Mouse (Mus musculus): ENCODE results near the gene Cmah.

- no peak for TF ChIP-seq POLR2A (IDR thresholded peaks at IDR 0.05; ENCODE audit: borderline replicate concordance, extremely low read depth, low read depth, low read length)
- TF ChIP-seq CTCF (IDR thresholded peaks at IDR 0.05; ENCODE audit: insufficient read depth, low read length) = no peak
Observed at GRCm38 (mm10) chr13:24501179-24501905, 174.1 kb downstream of the Cmah start.

All from lung, adult 2 months (tissue).